Mouse (Mus musculus): ENCODE measurements at regions not wholly inside any gene's neighbourhood (a gene's known extent, or its start where the extent isn't known, plus 50 kb on each side); places are given as distances from the start of the nearest gene placed in this dataset.
A peak's percentile ranks its signal among the peaks of the same experiment; 100 is the strongest.

- no peak overlapping the region for H3K9ac ChIP-seq (ENCODE audit: insufficient read depth, low read depth)
- DNase-seq (ENCODE audit: extremely low read depth), result no peak
Measured at GRCm38 (mm10) chr4:89471426-89471825, 160.6 kb upstream of the Cdkn2b start.

DNA sequence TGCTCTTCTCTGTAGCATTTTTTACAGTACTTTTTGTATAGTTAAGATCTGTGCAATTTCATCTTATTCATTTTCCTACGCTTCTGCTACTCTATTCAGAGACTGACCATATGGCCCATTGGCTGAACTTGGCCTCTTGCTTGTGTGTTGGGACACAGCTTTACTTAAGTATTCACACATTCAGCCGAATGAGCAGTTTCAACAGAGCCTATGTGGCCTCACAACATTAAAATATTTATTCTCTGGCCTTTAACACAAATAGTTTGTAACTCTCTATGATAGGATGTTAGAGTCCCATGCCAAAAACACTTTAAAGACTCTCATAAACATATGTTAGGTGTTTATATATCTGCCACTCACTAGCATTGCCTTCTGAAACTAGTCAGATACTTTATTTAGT lies 159.9 kb upstream of the Cdkn2b start:
- no peak for DNase-seq (ENCODE audit: extremely low read depth)
- H3K9me3 ChIP-seq (replicated peaks; ENCODE audit: low read length), result no peaks in the 10 kb centered on the region
- H3K27me3 ChIP-seq (replicated peaks), result no peaks in the 10 kb centered on the region
- H3K4me1 ChIP-seq (ENCODE audit: control insufficient read depth in 1 of 2, insufficient read depth in 2 of 2), result peaks cover 5% of the 10 kb centered on the region in 2 experiments; a peak in 3 of 4 replicates
- dilution Hi-C loops (cut with MboI; ENCODE audit: extremely low pct_ligation_motif_present, extremely low pct_unique_long_range_greater_than_20kb, low sequenced_read_pairs) (no loop called here), in situ Hi-C loops (cut with MboI; ENCODE audit: low pct_ligation_motif_present, low pct_unique_long_range_greater_than_20kb, low sequenced_read_pairs) (no loop called here)
- TF ChIP-seq HCFC1 (IDR thresholded peaks at IDR 0.05; ENCODE audit: low read depth, low read length), result no peak
- no peak for TF ChIP-seq MEF2A (IDR thresholded peaks at IDR 0.05; ENCODE audit: borderline replicate concordance, low read depth, low read length)
- TF ChIP-seq USF2 (conservative IDR thresholded peaks at IDR 0.05; ENCODE audit: low read depth, low read length), result no peak
- TF ChIP-seq ZNF384 (IDR thresholded peaks at IDR 0.05; ENCODE audit: low read depth, low read length), result no peak
- TF ChIP-seq MAFK (IDR thresholded peaks at IDR 0.05; ENCODE audit: insufficient replicate concordance, low read length), result no peak
- no peak for TF ChIP-seq CHD1 (IDR thresholded peaks at IDR 0.05; ENCODE audit: low read depth, low read length)
- no peak for TF ChIP-seq E2F4 (IDR thresholded peaks at IDR 0.05; ENCODE audit: insufficient replicate concordance, low read depth, low read length)
- TF ChIP-seq NELFE (IDR thresholded peaks at IDR 0.05; ENCODE audit: low read depth, low read length), result no peak
- no peak overlapping the region for H3K4me3 ChIP-seq (replicated peaks in 1 of 3; ENCODE audit: low read depth in 2 of 3, low read length in 2 of 3, poor library complexity in 1 of 3)
- no peak overlapping the region for H3K27ac ChIP-seq (ENCODE audit: insufficient read depth, low read depth)
- no peak overlapping the region for H3K4me2 ChIP-seq (ENCODE audit: insufficient read depth, low read depth, poor library complexity, severe bottlenecking)
- no peak overlapping the region for H3K9ac ChIP-seq (ENCODE audit: insufficient read depth, low read depth)
- H3K79me2 ChIP-seq (replicated peaks; ENCODE audit: control insufficient read depth, extremely low read depth, insufficient read depth, poor library complexity, severe bottlenecking), result no peaks in the 10 kb centered on the region; the same call in 1 of the 2 replicates
- peaks cover 40 to 74% of the 10 kb centered on the region in 2 experiments for H3K36me3 ChIP-seq (replicated peaks in 1 of 2; ENCODE audit: control insufficient read depth in 1 of 2, insufficient read depth in 1 of 2, low read length in 1 of 2)

More at GRCm38 (mm10) chr4:89471426-89471825, 160.6 kb upstream of the Cdkn2b start:
- peaks cover 5% of the 10 kb centered on the region in 2 experiments; a peak in 3 of 4 replicates for H3K4me1 ChIP-seq (ENCODE audit: control insufficient read depth in 1 of 2, insufficient read depth in 2 of 2)
- H3K27me3 ChIP-seq (replicated peaks), result no peaks in the 10 kb centered on the region
- H3K36me3 ChIP-seq (replicated peaks in 1 of 2; ENCODE audit: control insufficient read depth in 1 of 2, insufficient read depth in 1 of 2, low read length in 1 of 2), result peaks cover 35 to 70% of the 10 kb centered on the region in 2 experiments
- H3K79me2 ChIP-seq (replicated peaks; ENCODE audit: control insufficient read depth, extremely low read depth, insufficient read depth, poor library complexity, severe bottlenecking), result no peaks in the 10 kb centered on the region; the same call in 1 of the 2 replicates
- H3K4me3 ChIP-seq (replicated peaks in 1 of 3; ENCODE audit: low read depth in 2 of 3, low read length in 2 of 3, poor library complexity in 1 of 3), result no peak overlapping the region
- no peak overlapping the region for H3K4me2 ChIP-seq (ENCODE audit: insufficient read depth, low read depth, poor library complexity, severe bottlenecking)
- dilution Hi-C loops (cut with MboI; ENCODE audit: extremely low pct_ligation_motif_present, extremely low pct_unique_long_range_greater_than_20kb, low sequenced_read_pairs) (no loop called here), in situ Hi-C loops (cut with MboI; ENCODE audit: low pct_ligation_motif_present, low pct_unique_long_range_greater_than_20kb, low sequenced_read_pairs) (no loop called here)
- no peak overlapping the region for H3K27ac ChIP-seq (ENCODE audit: insufficient read depth, low read depth)
- no peaks in the 10 kb centered on the region for H3K9me3 ChIP-seq (replicated peaks; ENCODE audit: low read length)
- no peak for TF ChIP-seq HCFC1 (IDR thresholded peaks at IDR 0.05; ENCODE audit: low read depth, low read length)

- dilution Hi-C loops (cut with MboI; ENCODE audit: extremely low pct_ligation_motif_present, extremely low pct_unique_long_range_greater_than_20kb, low sequenced_read_pairs) (no loop called here), in situ Hi-C loops (cut with MboI; ENCODE audit: low pct_ligation_motif_present, low pct_unique_long_range_greater_than_20kb, low sequenced_read_pairs) (no loop called here)
- Histone ChIP-seq H3K79me2 (replicated peaks; ENCODE audit: control insufficient read depth, extremely low read depth, insufficient read depth, poor library complexity, severe bottlenecking) (no peaks in the 10 kb centered on the region; the same call in 1 of the 2 replicates), H3K27me3 (replicated peaks) (no peaks in the 10 kb centered on the region), H3K27ac (ENCODE audit: insufficient read depth, low read depth) (no peak overlapping the region), H3K4me1 (ENCODE audit: control insufficient read depth in 1 of 2, insufficient read depth in 2 of 2) (peaks cover 5% of the 10 kb centered on the region in 2 experiments; a peak in 3 of 4 replicates), H3K4me3 (replicated peaks in 1 of 3; ENCODE audit: low read depth in 2 of 3, low read length in 2 of 3, poor library complexity in 1 of 3) (no peak overlapping the region), H3K36me3 (replicated peaks in 1 of 2; ENCODE audit: control insufficient read depth in 1 of 2, insufficient read depth in 1 of 2, low read length in 1 of 2) (peaks cover 43 to 77% of the 10 kb centered on the region in 2 experiments), H3K4me2 (ENCODE audit: insufficient read depth, low read depth, poor library complexity, severe bottlenecking) (no peak overlapping the region; the same call in 1 of the 2 replicates), H3K9me3 (replicated peaks; ENCODE audit: low read length) (no peaks in the 10 kb centered on the region), H3K9ac (ENCODE audit: insufficient read depth, low read depth) (no peak overlapping the region)
- DNase-seq (ENCODE audit: extremely low read depth), result no peak
- TF ChIP-seq CHD1 (IDR thresholded peaks at IDR 0.05; ENCODE audit: low read depth, low read length) (no peak), MAFK (IDR thresholded peaks at IDR 0.05; ENCODE audit: insufficient replicate concordance, low read length) (0 out of 2 replicates have a peak, but pooled peaks have one; percentile 24)
Measured at GRCm38 (mm10) chr4:89469883-89470282, 159.0 kb upstream of the Cdkn2b start.
